Mouse (Mus musculus) ovary, postnatal 14 days (tissue): Measurements from ENCODE around the gene Rchy1.
"Not testable (repeated sequence)": the region's sequence is repeated elsewhere in the genome, so short reads cannot be mapped to it uniquely, and the experiment has no call there.

Experiments
- DNase-seq: peaks from one replicate; pipeline ENCODE4 v3.0.0; 2022; ENCODE audit warnings: low spot score

Rchy1 gene

DNA sequence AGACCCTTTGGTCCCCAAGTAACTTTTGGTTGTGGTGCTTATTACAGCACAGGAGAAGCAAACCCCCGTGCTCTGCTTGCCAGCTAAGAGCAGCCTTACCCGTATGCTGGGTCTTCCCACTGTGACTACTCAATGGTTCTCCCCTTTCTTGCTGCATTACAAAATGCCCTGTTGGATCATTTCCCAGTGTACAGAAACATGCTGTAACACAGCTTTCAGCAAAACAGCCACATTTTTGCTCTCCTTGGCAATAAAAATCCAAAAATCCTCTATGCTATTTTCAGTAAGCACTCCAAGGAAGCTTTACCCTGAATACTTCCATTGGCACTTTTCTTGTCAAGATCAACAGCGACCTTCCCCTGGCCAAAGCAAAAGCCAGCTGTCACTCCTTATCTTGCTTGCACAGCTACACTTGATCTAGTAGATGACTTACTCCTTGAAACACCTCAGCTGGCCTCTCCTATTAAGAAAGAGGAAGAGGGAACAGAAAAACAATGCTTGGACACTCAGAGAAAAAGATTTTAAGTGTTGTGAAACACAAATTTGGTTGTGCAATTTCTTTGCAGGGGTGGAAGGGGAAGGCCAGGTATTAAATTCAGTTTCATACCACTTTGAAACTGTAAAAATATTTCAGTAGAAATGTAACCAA, 2.1 kb downstream of the Rchy1 start:
- DNase-seq, result no peak

DNA sequence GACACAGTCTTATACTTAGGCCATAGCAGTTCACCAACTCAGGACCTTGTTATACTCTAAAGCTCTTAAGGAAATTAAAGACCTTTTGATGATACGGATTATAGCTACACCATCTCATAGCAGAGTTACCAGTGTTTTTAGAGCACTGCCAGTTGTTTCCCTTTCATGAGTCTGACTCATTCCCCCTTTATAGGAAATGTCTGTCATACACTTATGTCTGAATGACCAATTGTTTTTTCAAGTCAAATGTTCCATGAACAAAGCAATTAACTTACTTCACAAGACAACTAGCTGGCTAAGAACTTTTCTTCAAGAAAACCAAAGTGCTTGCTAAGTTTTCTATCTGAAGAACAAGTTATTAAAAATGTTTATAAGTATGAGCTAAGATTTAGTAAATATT, 2.9 kb downstream of the Rchy1 start:
- no peak for DNase-seq

DNA sequence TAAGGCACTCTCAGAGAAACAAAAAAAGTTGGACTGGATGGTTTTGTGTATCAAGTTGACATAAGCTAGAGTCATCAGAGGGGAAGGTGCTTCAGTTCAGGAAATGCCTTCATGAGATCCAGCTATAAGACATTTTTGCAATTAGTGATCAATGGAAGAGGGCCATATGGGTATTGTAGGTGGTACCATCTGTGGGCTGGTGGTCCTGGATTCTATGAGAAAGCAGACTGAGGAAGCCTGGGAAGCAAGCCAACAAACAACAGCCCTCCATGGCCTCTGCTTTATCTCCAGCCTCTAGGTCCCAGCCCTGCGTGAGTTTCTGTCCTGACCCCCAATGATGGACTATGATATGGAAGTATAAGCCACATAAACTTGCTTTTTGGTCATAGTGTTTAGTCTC, 3.8 kb downstream of the Rchy1 start:
- no peak for DNase-seq

DNA sequence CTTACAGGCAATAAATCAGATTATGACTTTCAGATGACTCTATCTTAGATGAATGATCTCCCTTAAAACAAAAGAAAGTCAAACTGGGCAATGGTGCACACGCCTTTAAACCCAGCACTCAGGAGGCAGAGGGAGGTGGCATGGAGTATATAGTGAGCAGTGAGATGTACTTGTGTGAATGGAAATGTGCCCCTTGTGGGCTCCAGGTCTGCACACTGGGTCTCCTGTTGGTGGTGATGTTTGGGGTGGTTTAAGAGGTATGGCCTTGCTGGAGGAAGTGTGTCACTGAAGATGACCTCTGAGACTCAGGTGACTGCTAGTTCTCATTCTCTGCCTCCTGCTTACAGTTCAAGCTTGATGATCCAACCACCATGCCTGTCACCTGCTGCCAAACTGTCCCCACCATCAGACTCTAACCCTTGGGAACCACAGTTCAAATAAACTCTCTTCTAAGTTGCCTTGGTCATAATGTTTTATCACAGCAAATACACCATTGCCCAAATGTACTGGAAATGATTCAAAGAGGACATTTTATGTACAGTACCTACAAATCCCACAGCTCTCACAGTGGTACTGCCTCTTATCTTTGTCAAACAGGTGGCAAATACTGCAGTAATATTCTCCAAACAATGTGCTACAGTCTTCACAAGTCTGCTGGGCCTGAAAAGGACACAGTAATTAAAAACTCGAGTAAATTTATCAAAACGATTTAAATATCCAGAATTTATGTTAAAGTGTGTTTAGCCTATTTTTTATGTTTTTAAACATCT, 5.7 kb downstream of the Rchy1 start:
- no peak for DNase-seq

DNA sequence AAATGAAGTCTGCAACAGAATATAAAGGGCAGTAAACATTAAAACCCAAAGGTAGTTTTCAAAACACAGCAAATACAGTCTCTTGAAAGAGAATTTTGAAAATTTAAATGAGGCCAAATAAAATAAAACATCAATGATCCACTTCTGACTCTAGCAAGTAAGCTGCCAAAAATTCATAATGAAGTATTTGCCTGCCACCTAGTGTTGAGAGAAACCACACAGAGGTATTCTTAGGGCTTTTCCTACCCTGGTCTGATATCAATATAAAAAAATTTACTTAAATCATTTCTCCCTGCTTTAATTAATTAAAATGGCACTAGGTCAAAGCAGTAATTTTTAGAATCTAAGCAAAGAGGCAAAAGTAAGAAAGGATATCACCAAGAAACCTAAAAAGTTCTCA, 11.5 kb downstream of the Rchy1 start:
- DNase-seq, result no peak

DNA sequence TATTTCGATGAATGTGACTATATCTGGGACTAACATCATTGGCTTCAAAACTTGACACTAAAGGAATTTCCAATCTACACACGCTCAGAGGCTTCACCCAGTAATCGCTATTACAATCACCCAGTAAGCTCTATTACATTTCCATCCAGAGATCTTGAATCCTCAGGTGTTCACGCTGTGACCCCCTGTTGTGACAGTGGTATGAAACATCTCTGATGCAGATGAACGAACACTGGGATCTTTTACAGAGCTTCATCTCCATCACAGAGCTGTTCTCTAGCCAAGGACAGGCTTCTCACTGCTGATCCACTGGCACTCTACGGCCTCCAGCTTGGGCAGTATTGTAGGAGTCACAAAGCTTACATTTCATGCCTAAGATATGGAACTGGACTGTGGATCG, 13.4 kb downstream of the Rchy1 start:
- DNase-seq, result no peak

DNA sequence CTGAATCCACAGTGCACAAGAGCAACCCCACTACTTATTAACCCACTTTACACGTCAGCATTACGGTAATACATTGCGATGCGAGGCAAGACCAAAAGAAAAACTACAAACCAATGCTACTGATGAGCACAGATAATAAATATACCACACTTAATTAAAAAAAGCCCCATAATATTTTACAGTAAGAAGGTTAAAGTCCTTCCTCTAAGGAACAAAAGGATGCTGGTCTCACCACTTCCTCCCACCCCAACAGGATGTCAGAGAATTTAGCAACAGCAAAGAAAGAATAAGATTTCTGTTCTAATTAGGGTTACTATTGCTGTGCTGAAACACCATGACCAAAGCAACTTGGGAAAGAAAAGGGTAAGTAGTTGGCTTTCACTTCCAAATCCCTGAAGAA, 15.9 kb downstream of the Rchy1 start:
- no peak for DNase-seq

DNA sequence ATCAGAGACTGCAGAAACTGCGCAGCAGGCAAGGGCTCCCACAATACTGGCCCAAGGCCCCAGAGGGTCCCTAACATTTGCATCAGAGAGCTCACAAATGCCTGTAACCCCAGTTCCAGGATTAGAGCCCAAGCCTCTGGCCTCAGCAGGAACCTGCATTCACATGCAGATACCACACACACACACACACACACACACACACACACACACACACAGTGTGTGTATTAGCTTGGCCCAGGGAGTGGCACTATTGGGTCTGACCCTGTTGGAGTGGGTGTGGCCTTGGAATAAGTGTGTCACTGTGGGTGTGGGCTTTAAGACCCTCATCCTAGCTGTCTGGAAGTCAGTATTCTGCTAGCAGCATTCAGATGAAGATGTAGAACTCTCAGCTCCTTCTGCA, 17.3 kb downstream of the Rchy1 start:
- DNase-seq, result not testable (repeated sequence)

DNA sequence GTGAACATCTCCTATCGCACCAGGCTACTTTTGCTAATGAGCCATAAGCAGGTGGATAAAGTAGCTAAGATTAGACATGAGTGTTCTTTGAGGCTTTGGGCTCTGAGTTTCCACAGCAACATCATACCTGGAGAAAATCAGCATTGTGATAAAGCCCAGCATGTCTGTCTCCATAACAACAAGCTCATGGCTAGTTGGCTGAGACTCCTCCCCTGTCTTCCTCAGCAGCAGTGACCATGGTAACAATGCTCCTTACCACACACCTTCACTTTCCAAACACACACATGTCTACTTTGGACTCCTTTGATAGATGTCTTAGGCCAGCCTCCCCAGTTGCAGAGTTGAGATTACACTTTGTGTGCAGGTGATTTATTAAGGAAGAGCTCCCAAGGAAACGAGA, 49.6 kb downstream of the Rchy1 start:
- no peak for DNase-seq

DNA sequence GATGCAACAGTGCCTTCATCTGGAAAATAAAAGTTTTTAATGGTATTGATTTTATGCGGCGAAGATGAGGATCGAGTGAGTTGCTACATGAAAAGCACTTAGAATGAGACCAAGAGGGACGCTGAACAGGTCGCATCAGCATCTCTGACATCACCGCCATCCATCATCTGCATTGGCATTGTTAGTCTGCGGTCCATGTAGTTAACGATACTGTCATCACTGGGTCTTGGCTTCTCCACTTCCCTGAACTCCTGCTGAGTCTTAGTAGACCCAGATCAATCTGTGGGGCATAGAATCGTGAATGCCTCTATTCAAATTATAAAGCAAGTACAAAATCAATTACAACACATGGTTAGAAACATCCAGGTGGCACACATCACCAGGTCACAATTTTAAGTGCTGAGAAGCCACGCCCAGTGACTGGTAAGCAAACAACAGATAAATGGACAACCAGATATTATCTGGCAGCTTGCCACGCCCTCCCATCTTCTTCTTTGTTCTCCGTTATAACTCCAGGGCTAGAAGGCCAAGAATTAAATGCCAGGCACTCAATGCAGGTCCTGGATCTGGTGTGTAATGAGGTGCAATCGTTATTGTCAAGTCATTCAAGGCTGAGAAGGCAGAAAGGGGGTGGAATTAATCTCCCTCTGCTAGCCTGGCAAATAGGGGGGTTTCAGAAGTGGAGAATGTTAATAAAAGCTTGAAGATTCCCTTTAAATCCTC, 51.3 kb downstream of the Rchy1 start:
- no peak for DNase-seq

DNA sequence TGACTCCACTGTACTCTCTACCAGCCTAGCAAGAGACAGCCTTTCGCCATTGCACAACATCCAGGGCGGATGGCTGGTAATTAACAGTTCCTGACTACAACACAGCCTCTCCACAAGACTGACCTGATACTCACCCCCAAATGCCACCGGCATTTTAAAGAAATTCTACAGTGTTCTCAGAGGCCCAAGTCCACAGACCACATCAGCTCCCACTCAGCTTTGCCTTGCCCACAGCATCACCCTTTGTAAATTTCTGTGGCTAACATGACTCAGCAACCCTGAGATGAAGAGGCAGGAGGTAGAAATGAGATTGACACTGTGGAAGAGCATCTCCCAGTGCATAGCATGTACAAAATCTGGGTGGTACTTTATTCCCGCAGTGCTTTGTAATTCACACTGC, 52.3 kb downstream of the Rchy1 start:
- no peak for DNase-seq

DNA sequence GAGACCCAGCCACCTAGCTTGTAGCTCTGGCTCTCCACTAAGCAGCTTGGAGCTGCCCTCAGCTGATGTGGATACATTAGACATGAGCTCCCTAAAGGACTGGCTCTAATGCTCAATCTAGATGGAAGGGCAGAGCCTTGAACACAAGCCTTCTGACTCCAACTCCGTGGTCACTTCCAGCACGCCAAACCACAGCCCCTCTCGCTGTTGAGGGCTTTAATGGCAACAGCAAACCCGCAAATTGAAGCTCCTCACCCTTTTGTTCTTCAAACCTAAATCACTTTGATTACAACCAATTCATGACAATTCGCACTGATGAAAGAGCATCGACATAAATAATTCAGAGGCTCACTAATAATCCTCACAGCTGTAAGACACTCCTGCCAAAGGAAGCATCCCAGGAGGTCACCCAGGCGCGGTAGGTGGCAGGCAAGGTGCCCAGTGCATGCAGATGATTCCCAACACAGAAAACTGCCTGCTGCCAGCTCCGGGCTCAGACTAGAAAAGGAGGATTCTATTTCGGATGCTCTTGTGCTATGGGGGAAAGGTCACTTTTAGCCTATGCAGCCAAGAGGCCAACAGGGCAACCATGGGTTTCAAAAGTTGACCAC, 53.8 kb downstream of the Rchy1 start:
- DNase-seq, result no peak
